Mouse (Mus musculus): ENCODE data around the gene Snx32. TPM values are rescaled to one million over a fixed set of nuclear protein-coding genes. Genes with fewer than 3 reads are reported as not detected.

The Snx32 gene
- polyA plus RNA-seq, 1 experiment from 2014 or later, result 7.0 TPM

- Histone ChIP-seq H3K36me3 (ENCODE audit: control insufficient read depth, insufficient read depth, low read length) (peaks cover 15% of the 10 kb centered on the region), H3K4me2 (no peak overlapping the region), H3K9ac (ENCODE audit: low read depth, low read length) (no peak overlapping the region), H3K27me3 (replicated peaks; ENCODE audit: control insufficient read depth, insufficient read depth, low read length) (no peaks in the 10 kb centered on the region; the same call in 1 of the 2 replicates), H3K27ac (ENCODE audit: low read depth, low read length) (no peak overlapping the region), H3K9me3 (ENCODE audit: control insufficient read depth, low read length) (no peaks in the 10 kb centered on the region), H3K4me1 (replicated peaks; ENCODE audit: control insufficient read depth, insufficient read depth, low read length) (peaks cover 4% of the 10 kb centered on the region; the same call in 1 of the 2 replicates), H3K4me3 (ENCODE audit: low read depth, low read length) (no peak overlapping the region)
- ATAC-seq (replicated peaks; ENCODE audit: low FRiP score) (no peak), DNase-seq (ENCODE audit: low spot score) (no peak)
- 89% methylated on average over 18 of the region's 18 CpGs for WGBS
Measured at GRCm38 (mm10) chr19:5477668-5478300, 32.6 kb downstream of the Snx32 start.

DNA sequence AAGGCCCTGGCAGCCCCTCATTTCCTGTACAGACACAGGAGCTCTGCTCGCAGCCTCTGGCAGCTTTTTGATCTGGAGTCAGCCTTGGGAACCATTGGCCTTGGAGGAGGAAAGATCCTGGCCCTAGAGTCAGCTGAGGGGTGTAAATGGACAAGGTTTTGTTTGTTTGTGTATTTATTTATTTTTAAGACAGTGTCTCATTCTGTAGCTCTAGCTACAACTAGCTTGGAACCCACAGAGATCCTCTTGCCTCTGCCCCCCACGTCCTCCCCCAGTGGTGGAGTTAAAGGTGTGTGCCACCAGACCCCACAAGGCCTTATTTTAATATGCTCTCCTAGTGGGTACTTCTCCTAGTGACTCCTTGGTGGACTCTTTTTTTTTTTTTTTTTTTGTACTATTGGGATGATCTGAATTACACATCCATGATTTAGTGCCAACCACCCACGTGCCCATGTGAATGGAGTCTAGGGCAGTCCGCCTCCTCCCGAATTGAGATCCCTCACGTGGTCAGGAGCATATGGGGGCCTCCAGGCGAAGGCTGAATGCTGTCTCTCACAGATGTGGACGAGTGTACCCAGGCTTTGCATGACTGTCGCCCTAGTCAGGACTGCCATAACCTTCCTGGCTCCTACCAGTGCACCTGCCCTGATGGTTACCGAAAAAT is 33.2 kb downstream of the Snx32 start:
- DNase-seq (ENCODE audit: low spot score) (no peak), ATAC-seq (replicated peaks; ENCODE audit: low FRiP score) (no peak)
- no peak overlapping the region for H3K27ac ChIP-seq (ENCODE audit: low read depth, low read length)
- H3K9ac ChIP-seq (ENCODE audit: low read depth, low read length), result no peak overlapping the region
- peaks cover 14% of the 10 kb centered on the region for H3K36me3 ChIP-seq (ENCODE audit: control insufficient read depth, insufficient read depth, low read length)
- H3K4me1 ChIP-seq (replicated peaks; ENCODE audit: control insufficient read depth, insufficient read depth, low read length), result peaks cover 4% of the 10 kb centered on the region; the same call in 1 of the 2 replicates
- no peak overlapping the region for H3K4me3 ChIP-seq (ENCODE audit: low read depth, low read length)
- no peak overlapping the region for H3K4me2 ChIP-seq
- H3K9me3 ChIP-seq (ENCODE audit: control insufficient read depth, low read length), result no peaks in the 10 kb centered on the region
- 80% methylated on average over 10 of the region's 10 CpGs for WGBS
- no peaks in the 10 kb centered on the region; the same call in 1 of the 2 replicates for H3K27me3 ChIP-seq (replicated peaks; ENCODE audit: control insufficient read depth, insufficient read depth, low read length)

DNA sequence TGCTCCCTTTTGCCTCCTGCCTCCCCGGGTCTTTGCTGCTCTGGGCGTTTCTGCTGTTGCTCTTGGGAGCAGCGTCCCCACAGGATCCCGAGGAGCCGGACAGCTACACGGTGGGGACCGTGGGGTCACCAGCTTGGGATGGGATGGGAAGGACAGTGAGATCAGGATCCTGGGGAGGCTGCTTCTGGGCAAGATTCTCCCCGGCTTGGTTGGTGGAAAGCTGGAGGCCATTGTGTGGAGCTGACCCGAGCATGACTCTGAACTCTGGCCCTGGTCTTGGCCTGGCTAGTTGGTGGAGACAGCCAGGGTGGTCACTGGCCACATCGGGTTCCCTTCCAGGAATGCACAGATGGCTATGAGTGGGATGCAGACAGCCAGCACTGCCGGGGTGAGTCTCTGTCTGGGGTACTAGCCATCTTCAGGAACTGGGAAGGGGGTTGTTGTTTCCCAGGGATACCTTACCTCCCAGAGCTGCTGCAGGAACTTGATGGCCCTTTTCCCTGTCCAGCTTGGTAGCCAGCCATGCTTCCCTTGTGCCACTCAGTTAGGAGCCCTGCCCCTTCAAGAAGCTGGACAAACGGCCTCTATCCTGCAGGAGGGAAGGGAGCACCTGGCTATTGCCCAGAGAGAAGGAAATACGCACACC is 35.1 kb downstream of the Snx32 start:
- WGBS, result 31% methylated on average over 13 of the region's 13 CpGs
- Histone ChIP-seq H3K9ac (ENCODE audit: low read depth, low read length) (peak overlapping the region; percentile 65), H3K36me3 (ENCODE audit: control insufficient read depth, insufficient read depth, low read length) (peaks cover 6% of the 10 kb centered on the region; the same call in 1 of the 2 replicates), H3K27ac (ENCODE audit: low read depth, low read length) (peak overlapping the region; percentile 59), H3K9me3 (ENCODE audit: control insufficient read depth, low read length) (no peaks in the 10 kb centered on the region), H3K4me3 (ENCODE audit: low read depth, low read length) (peak overlapping the region; percentile 62), H3K4me2 (peak overlapping the region; percentile 96), H3K27me3 (replicated peaks; ENCODE audit: control insufficient read depth, insufficient read depth, low read length) (no peaks in the 10 kb centered on the region; the same call in 1 of the 2 replicates), H3K4me1 (replicated peaks; ENCODE audit: control insufficient read depth, insufficient read depth, low read length) (peaks cover 4% of the 10 kb centered on the region; the same call in 1 of the 2 replicates)
- ATAC-seq (replicated peaks; ENCODE audit: low FRiP score) (no peak), DNase-seq (ENCODE audit: low spot score) (no peak)

DNA sequence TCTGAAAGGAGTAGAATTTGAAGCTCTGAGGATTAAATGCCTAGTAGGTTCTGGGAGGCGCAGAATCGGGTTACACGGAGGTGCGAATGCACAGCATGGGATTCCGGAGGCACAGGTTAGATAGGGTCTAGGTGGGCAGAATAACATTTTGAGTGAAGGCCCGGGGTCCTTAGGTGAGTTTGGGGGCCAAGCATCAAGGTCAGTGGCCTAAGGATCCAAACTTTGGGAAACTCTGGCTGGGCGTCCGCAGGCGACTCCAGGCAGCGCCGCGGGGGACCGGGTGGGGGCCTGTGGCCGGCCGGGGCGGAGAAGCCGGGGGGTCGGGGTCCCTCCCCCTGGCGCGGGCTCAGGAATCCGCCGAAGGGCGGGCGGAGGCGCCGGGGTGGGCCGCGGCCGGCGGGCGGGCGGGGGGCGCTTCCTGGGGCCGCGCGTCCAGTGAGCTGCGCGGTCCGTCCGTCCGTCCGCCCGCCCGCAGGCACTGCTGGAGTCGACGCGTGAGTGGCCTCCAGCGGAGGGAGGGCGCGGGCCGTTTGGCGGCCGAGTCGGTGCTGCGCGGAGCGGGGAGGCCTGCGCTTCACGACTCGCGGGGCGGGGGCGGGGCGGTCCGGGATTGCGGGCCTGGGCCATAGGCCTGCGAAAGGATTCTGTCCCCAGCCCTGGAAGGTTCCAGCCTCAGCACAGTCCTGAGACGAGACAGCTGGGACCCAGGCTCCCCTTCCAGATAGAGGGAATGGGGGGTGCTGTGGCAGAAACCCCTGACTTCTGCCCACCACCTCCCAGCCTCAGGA is 35.9 kb downstream of the Snx32 start:
- no peaks in the 10 kb centered on the region; the same call in 1 of the 2 replicates for H3K27me3 ChIP-seq (replicated peaks; ENCODE audit: control insufficient read depth, insufficient read depth, low read length)
- peak; percentile 25; the same call in 1 of the 2 replicates for ATAC-seq (replicated peaks; ENCODE audit: low FRiP score)
- peak overlapping the region; percentile 62 for H3K4me3 ChIP-seq (ENCODE audit: low read depth, low read length)
- H3K36me3 ChIP-seq (ENCODE audit: control insufficient read depth, insufficient read depth, low read length), result peaks cover 6% of the 10 kb centered on the region; the same call in 1 of the 2 replicates
- peak overlapping the region; percentile 96 for H3K4me2 ChIP-seq
- H3K9me3 ChIP-seq (ENCODE audit: control insufficient read depth, low read length), result no peaks in the 10 kb centered on the region
- WGBS, result 2% methylated on average over 63 of the region's 68 CpGs
- peaks cover 4% of the 10 kb centered on the region; the same call in 1 of the 2 replicates for H3K4me1 ChIP-seq (replicated peaks; ENCODE audit: control insufficient read depth, insufficient read depth, low read length)
- peak overlapping the region; percentile 59 for H3K27ac ChIP-seq (ENCODE audit: low read depth, low read length)
- peak overlapping the region; percentile 65 for H3K9ac ChIP-seq (ENCODE audit: low read depth, low read length)
- DNase-seq (ENCODE audit: low spot score), result no peak

- peak within 1 kb of the TSS; percentile 96 for H3K4me2 ChIP-seq
- peak within 1 kb of the TSS; percentile 65 for H3K9ac ChIP-seq (ENCODE audit: low read depth, low read length)
- no peaks in the 10 kb centered on the region; the same call in 1 of the 2 replicates for H3K27me3 ChIP-seq (replicated peaks; ENCODE audit: control insufficient read depth, insufficient read depth, low read length)
- DNase-seq (ENCODE audit: low spot score) (peak; percentile 81), ATAC-seq (replicated peaks; ENCODE audit: low FRiP score) (peak; percentile 81)
- H3K4me1 ChIP-seq (replicated peaks; ENCODE audit: control insufficient read depth, insufficient read depth, low read length), result peaks cover 4% of the 10 kb centered on the region; the same call in 1 of the 2 replicates
- H3K36me3 ChIP-seq (ENCODE audit: control insufficient read depth, insufficient read depth, low read length), result peaks cover 4% of the 10 kb centered on the region; the same call in 1 of the 2 replicates
- 4% methylated on average over 22 of the region's 22 CpGs for WGBS
- H3K9me3 ChIP-seq (ENCODE audit: control insufficient read depth, low read length), result no peaks in the 10 kb centered on the region
- peak within 1 kb of the TSS; percentile 62 for H3K4me3 ChIP-seq (ENCODE audit: low read depth, low read length)
- H3K27ac ChIP-seq (ENCODE audit: low read depth, low read length), result peak within 1 kb of the TSS; percentile 59
Measured at GRCm38 (mm10) chr19:5473720-5474119, 36.6 kb downstream of the Snx32 start, which contains the start of gene Efemp2. Gene Efemp2 (plus strand): TSS chr19:5473954.

DNA sequence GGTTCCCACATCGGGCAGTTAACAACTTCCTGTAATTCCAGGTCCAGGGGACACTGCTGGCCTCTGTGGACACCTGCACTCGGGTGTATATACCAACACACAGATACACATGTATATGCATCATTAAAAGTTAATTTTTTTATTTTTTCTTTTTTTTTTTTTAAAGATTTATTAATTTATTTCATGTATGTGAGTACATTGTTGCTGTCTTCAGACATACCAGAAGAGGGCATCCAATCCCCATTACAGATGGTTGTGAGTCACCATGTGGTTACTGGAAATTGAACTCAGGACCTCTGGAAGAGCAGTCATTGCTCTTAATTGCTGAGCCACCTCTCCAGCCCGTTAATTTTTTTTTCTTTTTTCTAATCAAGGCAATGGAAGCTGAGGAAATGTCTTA is 37.5 kb downstream of the Snx32 start:
- no peak overlapping the region for H3K9ac ChIP-seq (ENCODE audit: low read depth, low read length)
- no peak overlapping the region for H3K4me3 ChIP-seq (ENCODE audit: low read depth, low read length)
- H3K27ac ChIP-seq (ENCODE audit: low read depth, low read length), result no peak overlapping the region
- no peak for DNase-seq (ENCODE audit: low spot score)
- peaks cover 4% of the 10 kb centered on the region; the same call in 1 of the 2 replicates for H3K4me1 ChIP-seq (replicated peaks; ENCODE audit: control insufficient read depth, insufficient read depth, low read length)
- no peaks in the 10 kb centered on the region for H3K9me3 ChIP-seq (ENCODE audit: control insufficient read depth, low read length)
- 62% methylated on average over 3 of the region's 3 CpGs for WGBS
- H3K27me3 ChIP-seq (replicated peaks; ENCODE audit: control insufficient read depth, insufficient read depth, low read length), result no peaks in the 10 kb centered on the region; the same call in 1 of the 2 replicates
- H3K36me3 ChIP-seq (ENCODE audit: control insufficient read depth, insufficient read depth, low read length), result 0 out of 2 replicates have a peak, but pooled peaks cover 4% of the 10 kb centered on the region
- H3K4me2 ChIP-seq, result no peak overlapping the region
- no peak for ATAC-seq (replicated peaks; ENCODE audit: low FRiP score)

GRCm38 (mm10) chr19:5471846-5472245 is 38.5 kb downstream of the Snx32 start:
- H3K4me1 ChIP-seq (replicated peaks; ENCODE audit: control insufficient read depth, insufficient read depth, low read length), result peaks cover 4% of the 10 kb centered on the region; the same call in 1 of the 2 replicates
- no peaks in the 10 kb centered on the region; the same call in 1 of the 2 replicates for H3K27me3 ChIP-seq (replicated peaks; ENCODE audit: control insufficient read depth, insufficient read depth, low read length)
- no peak overlapping the region for H3K4me2 ChIP-seq
- peaks cover 5% of the 10 kb centered on the region; the same call in 1 of the 2 replicates for H3K36me3 ChIP-seq (ENCODE audit: control insufficient read depth, insufficient read depth, low read length)
- ATAC-seq (replicated peaks; ENCODE audit: low FRiP score), result no peak
- no peak for DNase-seq (ENCODE audit: low spot score)
- no peak overlapping the region for H3K9ac ChIP-seq (ENCODE audit: low read depth, low read length)
- no peaks in the 10 kb centered on the region for H3K9me3 ChIP-seq (ENCODE audit: control insufficient read depth, low read length)
- no peak overlapping the region for H3K4me3 ChIP-seq (ENCODE audit: low read depth, low read length)
- 60% methylated on average over 5 of the region's 5 CpGs for WGBS
- no peak overlapping the region for H3K27ac ChIP-seq (ENCODE audit: low read depth, low read length)

DNA sequence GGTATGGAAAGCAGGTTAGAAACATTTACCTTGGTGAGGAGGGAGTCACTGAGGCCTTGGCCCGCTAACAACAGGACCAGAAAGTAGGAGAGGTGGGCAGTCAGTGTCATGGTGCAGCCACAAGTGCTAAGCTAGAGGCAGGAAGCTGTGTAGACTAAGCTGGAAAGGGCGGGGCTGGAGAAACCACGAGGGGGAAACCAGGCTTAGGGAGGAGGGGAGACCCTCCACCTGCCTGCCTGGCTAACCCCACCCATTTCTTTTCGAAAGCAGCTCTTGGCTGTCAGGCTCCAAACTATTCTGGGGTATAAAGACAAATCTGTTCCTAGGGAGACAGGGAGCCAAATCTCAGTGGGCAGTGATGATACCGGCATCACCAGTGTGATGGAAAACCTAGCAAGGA is 42.0 kb downstream of the Snx32 start, which contains the start of gene Ctsw:
TSS of gene Ctsw (minus strand) at position 134 of the 400 bp plus-strand sequence.
- H3K4me1 ChIP-seq (replicated peaks; ENCODE audit: control insufficient read depth, insufficient read depth, low read length), result no peaks in the 10 kb centered on the region
- H3K27me3 ChIP-seq (replicated peaks; ENCODE audit: control insufficient read depth, insufficient read depth, low read length), result no peaks in the 10 kb centered on the region
- H3K4me2 ChIP-seq, result no peak within 1 kb of the TSS
- H3K4me3 ChIP-seq (ENCODE audit: low read depth, low read length), result no peak within 1 kb of the TSS
- WGBS, result 42% methylated on average over 5 of the region's 5 CpGs
- ATAC-seq (replicated peaks; ENCODE audit: low FRiP score) (no peak), DNase-seq (ENCODE audit: low spot score) (no peak)
- peaks cover 17% of the 10 kb centered on the region for H3K36me3 ChIP-seq (ENCODE audit: control insufficient read depth, insufficient read depth, low read length)
- no peak within 1 kb of the TSS for H3K27ac ChIP-seq (ENCODE audit: low read depth, low read length)
- H3K9me3 ChIP-seq (ENCODE audit: control insufficient read depth, low read length), result no peaks in the 10 kb centered on the region
- H3K9ac ChIP-seq (ENCODE audit: low read depth, low read length), result no peak within 1 kb of the TSS

Data from liver, embryonic 11.5 days (tissue).